Mouse (Mus musculus) ovary, adult 18-20 months (tissue): ENCODE measurements around the gene Ap4b1.

Experiments used
- DNase-seq: peaks from one replicate; pipeline ENCODE4 v3.0.0; 2022; ENCODE audit warnings: low spot score, mixed read lengths

Ap4b1 gene

GRCm38 (mm10) chr3:103857036-103857805, 47.9 kb downstream of the Ap4b1 start:
- no peak for DNase-seq

GRCm38 (mm10) chr3:103857977-103858563, 48.8 kb downstream of the Ap4b1 start:
- no peak for DNase-seq

- DNase-seq, result no peak
Observed at GRCm38 (mm10) chr3:103858881-103859801, 49.8 kb downstream of the Ap4b1 start, which contains the start of gene Ptpn22. TSS of gene Ptpn22 (plus strand) at chr3:103859795.

- peak; percentile 7 for DNase-seq
Observed at GRCm38 (mm10) chr3:103859851-103860391, 50.6 kb downstream of the Ap4b1 start.

- no peak for DNase-seq
Observed at GRCm38 (mm10) chr3:103862721-103863220, 53.5 kb downstream of the Ap4b1 start.

GRCm38 (mm10) chr3:103864200-103864599, 54.9 kb downstream of the Ap4b1 start:
- no peak for DNase-seq

GRCm38 (mm10) chr3:103867424-103867971, 58.2 kb downstream of the Ap4b1 start:
- no peak for DNase-seq

GRCm38 (mm10) chr3:103868008-103868407, 58.7 kb downstream of the Ap4b1 start:
- no peak for DNase-seq
